10 mouse cellular contexts compared by ENCODE assay signal in the genomic region with DNA sequence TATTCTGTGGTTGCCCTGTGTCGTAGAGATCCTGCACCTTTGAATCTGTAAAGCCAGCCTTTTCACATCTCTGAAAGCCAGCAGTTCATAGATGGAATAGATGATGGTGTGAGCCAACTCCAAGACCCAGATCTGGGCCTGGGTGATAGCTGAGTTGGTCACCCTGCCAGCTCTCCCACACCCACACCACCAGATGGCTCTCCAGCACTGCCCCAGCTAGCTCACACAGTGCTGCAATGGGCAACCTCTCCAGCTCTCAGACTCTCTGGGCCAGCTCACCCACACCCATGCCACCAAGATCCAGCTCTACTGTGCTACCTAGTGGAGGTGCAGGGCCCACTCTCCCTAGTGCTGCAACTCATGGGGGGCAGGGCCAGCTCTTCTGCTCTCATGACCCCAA. TPM values are rescaled to one million over a fixed set of nuclear protein-coding genes. Genes with fewer than 3 reads are reported as not detected.
DNase-seq lines count a peak whose midpoint lies in the region; ATAC-seq and TF ChIP-seq lines count a peak whose summit lies in the region.
"Had no signal": no experiment of that assay in that cellular context is flagged by ENCODE, and none has a peak within 500 bp of the region (broad histone marks: within the 10 kb centered on the region; RNA-seq: fewer than 3 reads in every experiment).

No protein-coding gene starts in this region.

- intact Hi-C loops in gastrocnemius, postnatal 36 days (cut with DNase I) = no loop called here

- ATAC-seq in kidney, embryonic 14.5 days (ENCODE audit: low FRiP score, low TSS enrichment) = no peak
- peak; percentile 27; the same call in 1 of the 2 replicates for ATAC-seq in common myeloid progenitor, adult 5-6 weeks (replicated peaks; ENCODE audit: low read depth, poor library complexity, severe bottlenecking)
- ATAC-seq in midbrain, embryonic 13.5 days = no peak

- no peak overlapping the region for H3ac ChIP-seq in C2C12 (ENCODE audit: control insufficient read depth, insufficient read length, low read depth)

- H3K9me3 ChIP-seq in kidney, embryonic 14.5 days (ENCODE audit: control insufficient read depth, low read length) = no peaks in the 10 kb centered on the region
- H3K9me3 ChIP-seq in midbrain, embryonic 13.5 days = no peaks in the 10 kb centered on the region
- H3K9me3 ChIP-seq: embryonic facial prominence, embryonic 12.5 days; neural tube, embryonic 13.5 days had no signal

- peaks cover 7% of the 10 kb centered on the region for H3K4me1 ChIP-seq in kidney, embryonic 14.5 days (ENCODE audit: control insufficient read depth, insufficient read depth, low read length)
- peaks cover 18% of the 10 kb centered on the region for H3K4me1 ChIP-seq in midbrain, embryonic 13.5 days (replicated peaks)

- no peak overlapping the region for H3K4me2 ChIP-seq in kidney, embryonic 14.5 days (replicated peaks; ENCODE audit: low read depth, low read length)
- no peak overlapping the region for H3K4me2 ChIP-seq in midbrain, embryonic 13.5 days (replicated peaks)
- H3K4me2 ChIP-seq: embryonic facial prominence, embryonic 12.5 days; neural tube, embryonic 13.5 days had no signal

- WGBS in kidney, embryonic 14.5 days = 82% methylated on average over 1 of the region's 1 CpGs
- WGBS in midbrain, embryonic 13.5 days = 86% methylated on average over 1 of the region's 1 CpGs

- peak; percentile 15 to 22 for DNase-seq in kidney, postnatal 36 days
- peak; percentile 48 for DNase-seq in MN1 (ENCODE audit: low spot score)
- DNase-seq in gastrocnemius, postnatal 36 days = no peak
- DNase-seq: heart, postnatal 14 days had no signal

- H3K79me2 ChIP-seq in C2C12 (ENCODE audit: control insufficient read depth, insufficient read depth) = no peaks in the 10 kb centered on the region

- no peak overlapping the region for H3K27ac ChIP-seq in kidney, embryonic 14.5 days (ENCODE audit: low read depth, low read length)
- no peak overlapping the region for H3K27ac ChIP-seq in midbrain, embryonic 13.5 days
- H3K27ac ChIP-seq: embryonic facial prominence, embryonic 12.5 days; neural tube, embryonic 13.5 days had no signal

- no peak overlapping the region for H3K4me3 ChIP-seq in kidney, embryonic 14.5 days (ENCODE audit: low read length)
- no peak overlapping the region for H3K4me3 ChIP-seq in C2C12 (ENCODE audit: insufficient read depth, poor library complexity, severe bottlenecking)
- no peak overlapping the region for H3K4me3 ChIP-seq in midbrain, embryonic 13.5 days (replicated peaks)
- H3K4me3 ChIP-seq: embryonic facial prominence, embryonic 12.5 days; neural tube, embryonic 13.5 days had no signal

- peak; percentile 47 for TF ChIP-seq CTCF in C2C12 (IDR thresholded peaks at IDR 0.05; ENCODE audit: control insufficient read depth, insufficient read depth, insufficient read length)

- no peaks in the 10 kb centered on the region for H3K36me3 ChIP-seq in kidney, embryonic 14.5 days (ENCODE audit: control insufficient read depth, insufficient read depth, low read length)
- no peaks in the 10 kb centered on the region for H3K36me3 ChIP-seq in C2C12 (ENCODE audit: control insufficient read depth, insufficient read depth)
- H3K36me3 ChIP-seq in midbrain, embryonic 13.5 days = no peaks in the 10 kb centered on the region
- H3K36me3 ChIP-seq: embryonic facial prominence, embryonic 12.5 days; neural tube, embryonic 13.5 days had no signal

- H3K79me3 ChIP-seq in C2C12 (ENCODE audit: low read depth) = no peaks in the 10 kb centered on the region

- H3K27me3 ChIP-seq in kidney, embryonic 14.5 days (ENCODE audit: control insufficient read depth, insufficient read depth, low read length) = no peaks in the 10 kb centered on the region
- peaks cover 11% of the 10 kb centered on the region for H3K27me3 ChIP-seq in C2C12 (ENCODE audit: control insufficient read depth, insufficient read depth, insufficient read length)
- H3K27me3 ChIP-seq in midbrain, embryonic 13.5 days = peaks cover 17% of the 10 kb centered on the region

- no peak overlapping the region for H3K9ac ChIP-seq in kidney, embryonic 14.5 days (ENCODE audit: low read depth, low read length)
- H3K9ac ChIP-seq in midbrain, embryonic 13.5 days (replicated peaks) = no peak overlapping the region
- H3K9ac ChIP-seq: embryonic facial prominence, embryonic 12.5 days; neural tube, embryonic 13.5 days had no signal

TF ChIP-seq in C2C12, 6 proteins besides CTCF, POLR2A, EP300 and RAD21:
- no peak for TF ChIP-seq MAX (IDR thresholded peaks at IDR 0.05)
- TF ChIP-seq CEBPB (IDR thresholded peaks at IDR 0.05; ENCODE audit: low read depth) = no peak
- no peak for TF ChIP-seq USF1 (IDR thresholded peaks at IDR 0.05; ENCODE audit: low read depth)
- no peak for TF ChIP-seq MYOG (IDR thresholded peaks at IDR 0.05; ENCODE audit: control insufficient read depth, extremely low read depth, insufficient read length)
- TF ChIP-seq FOSL1 (IDR thresholded peaks at IDR 0.05; ENCODE audit: insufficient read depth, low read length, poor library complexity, severe bottlenecking) = no peak
- TF ChIP-seq MYOD1 (IDR thresholded peaks at IDR 0.05; ENCODE audit: control insufficient read depth, insufficient read length, low read depth) = no peak
TF ChIP-seq in C2C12: peak in this region for 0.

RNA-seq across cellular contexts. Expression of gene Sergef, which starts 3.6 kb away (rescaled TPM):
- polyA plus RNA-seq in kidney, embryonic 14.5 days (2014; fragmentation: Nextera tagmentation; extraction: Ambion mirVana) = 10.9 and 15.7 TPM in 2 replicates
- polyA plus RNA-seq in C2C12 (2012; fragmentation: generic; extraction: Trizol) = 8.6 TPM
- 7.6 and 17.5 TPM in 2 replicates for total RNA-seq in common myeloid progenitor, adult 5-6 weeks (2017)
- 28.9 and 30.0 TPM in 2 replicates for polyA plus RNA-seq in midbrain, embryonic 13.5 days (2015; fragmentation: Nextera tagmentation; extraction: Ambion mirVana)
- total RNA-seq in gastrocnemius, postnatal 36 days (2021) = 1 to 10 TPM; 3.0 to 3.1 TPM

RNA-seq across cellular contexts. Expression of gene Tph1, which starts 29.2 kb away (rescaled TPM):
- 0.86 and 1.1 TPM in 2 replicates for polyA plus RNA-seq in kidney, embryonic 14.5 days (2014; fragmentation: Nextera tagmentation; extraction: Ambion mirVana)
- 0.18 TPM for polyA plus RNA-seq in C2C12 (2012; fragmentation: generic; extraction: Trizol)
- not detected in 2 replicates for total RNA-seq in common myeloid progenitor, adult 5-6 weeks (2017)
- 0.12 and 0.41 TPM in 2 replicates for polyA plus RNA-seq in midbrain, embryonic 13.5 days (2015; fragmentation: Nextera tagmentation; extraction: Ambion mirVana)
- under 1 TPM; 0.69 to 0.79 TPM for total RNA-seq in gastrocnemius, postnatal 36 days (2021)

Comparison
In these comparisons a context has a peak if more than half of its experiments do, and no peak if none do; other contexts are left out.
1. DNase-seq: peak in kidney, postnatal 36 days (2 of 2) and MN1 (single experiment); none in gastrocnemius, postnatal 36 days (0 of 2).